Mouse (Mus musculus) forebrain, embryonic 12.5 days (tissue): ENCODE results near the gene Nipal1. TPM values are rescaled to one million over a fixed set of nuclear protein-coding genes. Genes with fewer than 3 reads are reported as not detected.

Experiments used
- ATAC-seq: fragments of 200-750 bp; cut with Nextera tagmentation; 2 replicates; pipeline ENCODE4 v1.8.0; 2017; ENCODE audit warnings: moderate TSS enrichment; ENCODE audit not compliant: low FRiP score
- H3K27ac ChIP-seq: fragments of 300-500 bp; sonication (generic); 2 replicates; pipeline ENCODE4 v1.5.1; 2016; ENCODE audit warnings: mild to moderate bottlenecking
- H3K27me3 ChIP-seq: fragments of 300-500 bp; sonication (generic); 2 replicates; pipeline ENCODE4 v1.6.1; 2016; ENCODE audit warnings: mild to moderate bottlenecking
- H3K36me3 ChIP-seq: fragments of 300-500 bp; sonication (generic); replicated peaks from 2 replicates; pipeline ENCODE4 v1.6.1; 2016; ENCODE audit warnings: mild to moderate bottlenecking
- H3K4me1 ChIP-seq: fragments of 300-500 bp; sonication (generic); 2 replicates; pipeline ENCODE4 v1.6.1; 2016
- H3K4me2 ChIP-seq: fragments of 300-500 bp; sonication (generic); 2 replicates; pipeline ENCODE4 v1.6.1; 2016; ENCODE audit warnings: mild to moderate bottlenecking, moderate library complexity
- H3K4me3 ChIP-seq: fragments of 300-500 bp; sonication (generic); replicated peaks from 2 replicates; pipeline ENCODE4 v1.5.1; 2016; ENCODE audit warnings: mild to moderate bottlenecking
- H3K9ac ChIP-seq: fragments of 300-500 bp; sonication (generic); 2 replicates; pipeline ENCODE4 v1.6.1; 2016; ENCODE audit warnings: mild to moderate bottlenecking
- H3K9me3 ChIP-seq: fragments of 300-500 bp; sonication (generic); 2 replicates; pipeline ENCODE4 v1.6.1; 2016
- WGBS: fragments of 180-500 bp; shearing (Covaris S2); methylation state at CpG from one replicate; pipeline ENCODE4 v1.1.7; 2016; 5-methylcytosine and 5-hydroxymethylcytosine counted together
- polyA plus RNA-seq: library from polyadenylated mRNA; unstranded; fragments of >200 nt; fragmentation: Nextera tagmentation; extraction: Ambion mirVana; gene quantifications from 2 replicates; pipeline ENCODE4 v1.2.1, GENCODE M21; 2016

The Nipal1 gene
- polyA plus RNA-seq, 1 experiment from 2014 or later = 0.49 TPM

DNA sequence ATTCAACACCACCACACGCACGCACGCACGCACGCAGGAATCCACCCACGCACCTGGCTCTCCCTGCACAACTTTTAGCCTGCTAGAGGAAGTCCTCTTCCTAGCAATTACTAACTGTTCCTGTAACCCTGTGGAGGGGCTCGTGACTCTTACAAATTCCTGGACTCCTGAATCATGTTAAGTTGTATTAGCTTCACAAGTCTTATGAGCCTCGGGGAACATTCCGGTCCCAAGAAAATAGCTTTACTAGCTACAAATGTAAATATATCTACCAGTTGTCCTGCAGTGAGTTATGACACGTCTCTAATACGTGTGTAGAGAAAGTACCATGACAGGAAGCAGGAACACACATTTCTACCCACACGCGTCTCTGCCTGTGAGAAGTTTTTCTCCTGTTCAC lies 61.9 kb downstream of the Nipal1 start:
- 90% methylated on average over 13 of the region's 13 CpGs for WGBS
- no peak overlapping the region for H3K27ac ChIP-seq
- H3K9ac ChIP-seq = no peak overlapping the region
- ATAC-seq = no peak
- no peaks in the 10 kb centered on the region for H3K4me1 ChIP-seq
- no peaks in the 10 kb centered on the region for H3K9me3 ChIP-seq
- H3K27me3 ChIP-seq = no peaks in the 10 kb centered on the region
- H3K4me3 ChIP-seq = no peak overlapping the region
- no peak overlapping the region for H3K4me2 ChIP-seq
- no peaks in the 10 kb centered on the region for H3K36me3 ChIP-seq

- no peak overlapping the region for H3K4me2 ChIP-seq
- H3K4me1 ChIP-seq = no peaks in the 10 kb centered on the region
- no peaks in the 10 kb centered on the region for H3K9me3 ChIP-seq
- no peaks in the 10 kb centered on the region for H3K27me3 ChIP-seq
- 90% methylated on average over 9 of the region's 9 CpGs for WGBS
- H3K4me3 ChIP-seq = no peak overlapping the region
- H3K9ac ChIP-seq = no peak overlapping the region
- no peak for ATAC-seq
- no peaks in the 10 kb centered on the region for H3K36me3 ChIP-seq
- H3K27ac ChIP-seq = no peak overlapping the region
Measured at GRCm38 (mm10) chr5:72709976-72710375, 62.4 kb downstream of the Nipal1 start.

DNA sequence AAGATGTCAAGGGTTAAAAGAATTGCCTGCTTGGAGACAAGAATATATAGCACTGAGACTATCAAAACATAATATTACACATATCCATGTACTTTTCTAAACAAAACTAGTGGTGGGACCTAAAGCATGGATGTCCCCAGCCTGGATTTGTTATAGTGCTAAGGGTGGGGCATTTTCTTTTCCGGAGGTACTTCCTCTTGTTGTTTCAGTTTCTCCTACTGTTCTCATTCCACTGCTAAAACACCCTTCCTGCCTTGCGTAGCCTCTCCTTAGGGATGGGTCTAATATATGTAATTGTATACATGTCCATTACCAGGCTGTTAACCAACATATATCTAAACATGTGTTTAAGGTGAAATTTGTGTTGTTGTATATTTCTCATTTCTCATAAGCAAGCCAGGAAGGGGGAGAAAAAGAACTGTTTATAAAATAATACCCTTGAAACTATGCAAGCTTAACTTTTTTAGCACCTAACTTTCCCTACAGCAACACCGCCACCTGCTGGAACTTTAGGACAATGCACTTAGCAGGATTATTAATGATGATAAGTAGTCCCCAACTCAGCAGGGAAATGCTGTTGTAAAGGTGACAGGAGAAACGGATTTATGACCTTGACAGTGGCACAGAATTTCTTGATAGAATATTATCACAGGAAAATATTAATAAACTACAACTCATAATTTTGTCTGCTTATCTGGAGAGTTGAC lies 63.1 kb downstream of the Nipal1 start:
- ATAC-seq = no peak
- no peaks in the 10 kb centered on the region for H3K9me3 ChIP-seq
- H3K4me3 ChIP-seq = no peak overlapping the region
- no peaks in the 10 kb centered on the region for H3K36me3 ChIP-seq
- no peak overlapping the region for H3K27ac ChIP-seq
- no peak overlapping the region for H3K4me2 ChIP-seq
- 34% methylated on average over 4 of the region's 4 CpGs for WGBS
- H3K9ac ChIP-seq = no peak overlapping the region
- no peaks in the 10 kb centered on the region for H3K27me3 ChIP-seq
- H3K4me1 ChIP-seq = no peaks in the 10 kb centered on the region

GRCm38 (mm10) chr5:72720587-72720986 lies 73.0 kb downstream of the Nipal1 start:
- ATAC-seq = no peak
- Histone ChIP-seq H3K9me3 (no peaks in the 10 kb centered on the region), H3K36me3 (no peaks in the 10 kb centered on the region), H3K27me3 (no peaks in the 10 kb centered on the region), H3K9ac (no peak overlapping the region), H3K4me1 (no peaks in the 10 kb centered on the region), H3K4me2 (no peak overlapping the region), H3K27ac (no peak overlapping the region), H3K4me3 (no peak overlapping the region)
- WGBS = 64% methylated on average over 7 of the region's 7 CpGs

Other genes with a start within 250 kb of the Nipal1 start
- 0.62 and 1.0 TPM in 2 replicates for gene Corin, start 143.3 kb upstream of the Nipal1 start, polyA plus RNA-seq
- gene Nfxl1, start 88.1 kb upstream of the Nipal1 start, polyA plus RNA-seq = 21.8 and 24.8 TPM in 2 replicates
- 1.1 and 1.8 TPM in 2 replicates for gene Zar1, start 66.5 kb upstream of the Nipal1 start, polyA plus RNA-seq
- gene Gm5868, start 60.2 kb upstream of the Nipal1 start, polyA plus RNA-seq = 3.2 and 3.5 TPM in 2 replicates
- gene Cnga1, start 3.5 kb upstream of the Nipal1 start, polyA plus RNA-seq = not detected in 2 replicates
- not detected in 2 replicates for gene Txk, start 105.0 kb downstream of the Nipal1 start, polyA plus RNA-seq
- 3.1 and 3.4 TPM in 2 replicates for gene Tec, start 220.7 kb downstream of the Nipal1 start, polyA plus RNA-seq